Mouse (Mus musculus) E14TG2a.4 (cell line): ENCODE measurements at regions not wholly inside any gene's neighbourhood (a gene's known extent, or its start where the extent isn't known, plus 50 kb on each side); places are given as distances from the start of the nearest gene placed in this dataset.

Source experiments
- CTCF ChIP-seq: conservative IDR thresholded peaks from 2 replicates; pipeline ENCODE4 v1.5.1; 2014; ENCODE audit warnings: low read length
- POU5F1 ChIP-seq: IDR thresholded peaks from 2 replicates; pipeline ENCODE4 v1.6.1; 2014; ENCODE audit warnings: low read length, borderline replicate concordance

- no peak for TF ChIP-seq CTCF
- no peak for TF ChIP-seq POU5F1
Observed at GRCm38 (mm10) chr2:78311766-78312491, 365.8 kb upstream of the Cwc22 start.
